Mouse (Mus musculus): ENCODE measurements at regions not wholly inside any gene's neighbourhood (a gene's known extent, or its start where the extent isn't known, plus 50 kb on each side); places are given as distances from the start of the nearest gene placed in this dataset. TPM values are rescaled to one million over a fixed set of nuclear protein-coding genes. Genes with fewer than 3 reads are reported as not detected.

MicroRNA genes in the stretch of these regions (microRNA counts, 519-probe panel; counts per million panel counts)
- microRNA mmu-miR-135a, result 3,643 counts per million, percentile 50 among the panel's probes with 10 or more counts

Small RNA genes in the stretch of these regions (microRNA-seq; reads per million reads assigned to microRNA genes)
- not detected for gene Gm22582
- gene Mir1251, result 1.2 reads per million, percentile 10 among the genes with 10 or more reads in this experiment
- 0.59 reads per million for gene Mir135a-2
